Mouse (Mus musculus): Measurements from ENCODE around the gene Aqp9. TPM values are rescaled to one million over a fixed set of nuclear protein-coding genes. Genes with fewer than 3 reads are reported as not detected.

Aqp9 gene
- total RNA-seq, 4 experiments from 2014 or later: 0.13 to 0.16 TPM; not detected in 2

GRCm38 (mm10) chr9:71167473-71168215 lies 838 bp downstream of the Aqp9 start:
- DNase-seq (ENCODE audit: low spot score in 2 of 2): no peak

GRCm38 (mm10) chr9:71166871-71167465 lies 1.5 kb downstream of the Aqp9 start:
- no peak for DNase-seq (ENCODE audit: low spot score in 2 of 2)

- DNase-seq (ENCODE audit: low spot score in 2 of 2): no peak
Observed at GRCm38 (mm10) chr9:71166019-71166705, 2.3 kb downstream of the Aqp9 start.

- no peak for DNase-seq (ENCODE audit: low spot score in 2 of 2)
Observed at GRCm38 (mm10) chr9:71165510-71165909, 3.0 kb downstream of the Aqp9 start.

- DNase-seq (ENCODE audit: low spot score in 2 of 2): no peak
Observed at GRCm38 (mm10) chr9:71165061-71165460, 3.4 kb downstream of the Aqp9 start.

GRCm38 (mm10) chr9:71164353-71164752 lies 4.1 kb downstream of the Aqp9 start:
- no peak for DNase-seq (ENCODE audit: low spot score in 2 of 2)

GRCm38 (mm10) chr9:71162858-71163740 lies 5.4 kb downstream of the Aqp9 start:
- no peak for DNase-seq (ENCODE audit: low spot score in 2 of 2)

GRCm38 (mm10) chr9:71162131-71162857 lies 6.2 kb downstream of the Aqp9 start:
- DNase-seq (ENCODE audit: low spot score in 2 of 2): no peak

- no peak for DNase-seq (ENCODE audit: low spot score in 2 of 2)
Observed at GRCm38 (mm10) chr9:71160849-71161711, 7.4 kb downstream of the Aqp9 start.

- DNase-seq (ENCODE audit: low spot score in 2 of 2): no peak
Observed at GRCm38 (mm10) chr9:71159686-71160085, 8.8 kb downstream of the Aqp9 start.

GRCm38 (mm10) chr9:71159060-71159626 lies 9.3 kb downstream of the Aqp9 start:
- no peak for DNase-seq (ENCODE audit: low spot score in 2 of 2)

GRCm38 (mm10) chr9:71157921-71158646 lies 10.4 kb downstream of the Aqp9 start:
- DNase-seq (ENCODE audit: low spot score in 2 of 2): no peak

- no peak for DNase-seq (ENCODE audit: low spot score in 2 of 2)
Observed at GRCm38 (mm10) chr9:71156447-71157035, 11.9 kb downstream of the Aqp9 start.

GRCm38 (mm10) chr9:71155399-71156005 lies 13.0 kb downstream of the Aqp9 start:
- no peak for DNase-seq (ENCODE audit: low spot score in 2 of 2)

- no peak for DNase-seq (ENCODE audit: low spot score in 2 of 2)
Observed at GRCm38 (mm10) chr9:71151386-71151785, 17.1 kb downstream of the Aqp9 start.

- DNase-seq (ENCODE audit: low spot score in 2 of 2): no peak
Observed at GRCm38 (mm10) chr9:71150175-71150574, 18.3 kb downstream of the Aqp9 start.

GRCm38 (mm10) chr9:71148890-71149289 lies 19.6 kb downstream of the Aqp9 start:
- no peak for DNase-seq (ENCODE audit: low spot score in 2 of 2)

- DNase-seq (ENCODE audit: low spot score in 2 of 2): no peak
Observed at GRCm38 (mm10) chr9:71146210-71146609, 22.3 kb downstream of the Aqp9 start.
